Mouse (Mus musculus): Measurements from ENCODE around the gene Tcf7l2.
A peak's percentile ranks its signal among the peaks of the same experiment; 100 is the strongest.

Tcf7l2 gene

GRCm38 (mm10) chr19:55757403-55757802 lies 15.8 kb downstream of the Tcf7l2 start:
- no peak for DNase-seq (ENCODE audit: low spot score)

GRCm38 (mm10) chr19:55758158-55758557 lies 16.5 kb downstream of the Tcf7l2 start:
- DNase-seq (ENCODE audit: low spot score), result no peak

GRCm38 (mm10) chr19:55759006-55759405 lies 17.4 kb downstream of the Tcf7l2 start:
- no peak for DNase-seq (ENCODE audit: low spot score)

GRCm38 (mm10) chr19:55761086-55761485 lies 19.5 kb downstream of the Tcf7l2 start:
- no peak for DNase-seq (ENCODE audit: low spot score)

GRCm38 (mm10) chr19:55762187-55762586 lies 20.6 kb downstream of the Tcf7l2 start:
- DNase-seq (ENCODE audit: low spot score), result no peak

GRCm38 (mm10) chr19:55765814-55766213 lies 24.2 kb downstream of the Tcf7l2 start:
- no peak for DNase-seq (ENCODE audit: low spot score)

GRCm38 (mm10) chr19:55767104-55767503 lies 25.5 kb downstream of the Tcf7l2 start:
- DNase-seq (ENCODE audit: low spot score), result no peak

- no peak for DNase-seq (ENCODE audit: low spot score)
Measured at GRCm38 (mm10) chr19:55767579-55767978, 26.0 kb downstream of the Tcf7l2 start.

GRCm38 (mm10) chr19:55768246-55768645 lies 26.6 kb downstream of the Tcf7l2 start:
- no peak for DNase-seq (ENCODE audit: low spot score)

GRCm38 (mm10) chr19:55768889-55769288 lies 27.3 kb downstream of the Tcf7l2 start:
- no peak for DNase-seq (ENCODE audit: low spot score)

GRCm38 (mm10) chr19:55774334-55774733 lies 32.7 kb downstream of the Tcf7l2 start:
- DNase-seq (ENCODE audit: low spot score), result no peak

GRCm38 (mm10) chr19:55774824-55775223 lies 33.2 kb downstream of the Tcf7l2 start:
- peak; percentile 16 for DNase-seq (ENCODE audit: low spot score)

GRCm38 (mm10) chr19:55779871-55780270 lies 38.3 kb downstream of the Tcf7l2 start:
- no peak for DNase-seq (ENCODE audit: low spot score)

- no peak for DNase-seq (ENCODE audit: low spot score)
Measured at GRCm38 (mm10) chr19:55781087-55781486, 39.5 kb downstream of the Tcf7l2 start.

- no peak for DNase-seq (ENCODE audit: low spot score)
Measured at GRCm38 (mm10) chr19:55781681-55782080, 40.1 kb downstream of the Tcf7l2 start.

GRCm38 (mm10) chr19:55784796-55785418 lies 43.3 kb downstream of the Tcf7l2 start:
- no peak for DNase-seq (ENCODE audit: low spot score)

- no peak for DNase-seq (ENCODE audit: low spot score)
Measured at GRCm38 (mm10) chr19:55787420-55787819, 45.8 kb downstream of the Tcf7l2 start.

GRCm38 (mm10) chr19:55788285-55788904 lies 46.8 kb downstream of the Tcf7l2 start:
- DNase-seq (ENCODE audit: low spot score), result peak; percentile 37

GRCm38 (mm10) chr19:55788905-55789295 lies 47.3 kb downstream of the Tcf7l2 start:
- no peak for DNase-seq (ENCODE audit: low spot score)

GRCm38 (mm10) chr19:55789838-55790237 lies 48.2 kb downstream of the Tcf7l2 start:
- no peak for DNase-seq (ENCODE audit: low spot score)

- no peak for DNase-seq (ENCODE audit: low spot score)
Measured at GRCm38 (mm10) chr19:55791293-55791692, 49.7 kb downstream of the Tcf7l2 start.

GRCm38 (mm10) chr19:55791886-55792285 lies 50.3 kb downstream of the Tcf7l2 start:
- DNase-seq (ENCODE audit: low spot score), result no peak

- no peak for DNase-seq (ENCODE audit: low spot score)
Measured at GRCm38 (mm10) chr19:55792571-55792970, 51.0 kb downstream of the Tcf7l2 start.

GRCm38 (mm10) chr19:55793029-55793428 lies 51.4 kb downstream of the Tcf7l2 start:
- no peak for DNase-seq (ENCODE audit: low spot score)
